In genomic region chr3:153643822-153644519, GRCm38 (mm10) we compare ENCODE assay signal across 14 mouse cellular contexts.
DNase-seq lines count a peak whose midpoint lies in the region; ATAC-seq and TF ChIP-seq lines count a peak whose summit lies in the region.
"Had no signal": no experiment of that assay in that cellular context is flagged by ENCODE, and none has a peak within 500 bp of the region (broad histone marks: within the 10 kb centered on the region; RNA-seq: fewer than 3 reads in every experiment).

No protein-coding gene starts in this region.

- H3K4me1 ChIP-seq in liver, embryonic 16.5 days (ENCODE audit: control insufficient read depth, low read depth, low read length) = peaks cover 5% of the 10 kb centered on the region
- H3K4me1 ChIP-seq in liver, embryonic 12.5 days = peaks cover 13% of the 10 kb centered on the region
- 0 out of 2 replicates have a peak, but pooled peaks cover 8% of the 10 kb centered on the region for H3K4me1 ChIP-seq in hindbrain, postnatal 0 days (ENCODE audit: insufficient read depth, low read length)
- H3K4me1 ChIP-seq in neural tube, embryonic 15.5 days = peaks cover 20% of the 10 kb centered on the region

- no peaks in the 10 kb centered on the region for H3K27me3 ChIP-seq in liver, embryonic 16.5 days (ENCODE audit: control insufficient read depth, insufficient read depth, low read depth, low read length)
- no peaks in the 10 kb centered on the region for H3K27me3 ChIP-seq in liver, embryonic 12.5 days (replicated peaks)
- no peaks in the 10 kb centered on the region for H3K27me3 ChIP-seq in hindbrain, postnatal 0 days (ENCODE audit: insufficient read depth, low read length)
- no peaks in the 10 kb centered on the region for H3K27me3 ChIP-seq in neural tube, embryonic 15.5 days (replicated peaks)

- 85% methylated on average over 20 of the region's 20 CpGs for WGBS in liver, embryonic 16.5 days (ENCODE audit: insufficient replicate concordance)
- 81% methylated on average over 20 of the region's 20 CpGs for WGBS in liver, embryonic 12.5 days (ENCODE audit: insufficient replicate concordance)
- 48% methylated on average over 20 of the region's 20 CpGs for WGBS in hindbrain, postnatal 0 days
- 72% methylated on average over 20 of the region's 20 CpGs for WGBS in neural tube, embryonic 15.5 days

- H3K4me3 ChIP-seq in liver, embryonic 16.5 days (ENCODE audit: low read depth, low read length) = no peak overlapping the region
- no peak overlapping the region for H3K4me3 ChIP-seq in liver, embryonic 12.5 days
- H3K4me3 ChIP-seq in hindbrain, postnatal 0 days (ENCODE audit: low read length) = no peak overlapping the region
- H3K4me3 ChIP-seq in neural tube, embryonic 15.5 days (replicated peaks) = no peak overlapping the region

- ATAC-seq in liver, embryonic 16.5 days (ENCODE audit: low read depth) = peak; percentile 59
- ATAC-seq in liver, embryonic 12.5 days = no peak
- ATAC-seq in hindbrain, postnatal 0 days = peak; percentile 44
- ATAC-seq in neural tube, embryonic 15.5 days (ENCODE audit: low FRiP score) = no peak
- ATAC-seq: CD4-positive, CD25-positive, alpha-beta regulatory T cell, adult 4 months had no signal

- H3K27ac ChIP-seq in liver, embryonic 16.5 days (ENCODE audit: low read length) = no peak overlapping the region
- no peak overlapping the region for H3K27ac ChIP-seq in liver, embryonic 12.5 days
- H3K27ac ChIP-seq in hindbrain, postnatal 0 days = no peak overlapping the region
- H3K27ac ChIP-seq in neural tube, embryonic 15.5 days (replicated peaks) = peak overlapping the region; percentile 37; the same call in 1 of the 2 replicates

- no peaks in the 10 kb centered on the region for H3K36me3 ChIP-seq in liver, embryonic 16.5 days (ENCODE audit: control insufficient read depth, insufficient read depth)
- H3K36me3 ChIP-seq in liver, embryonic 12.5 days = peaks cover 6% of the 10 kb centered on the region
- H3K36me3 ChIP-seq in hindbrain, postnatal 0 days (ENCODE audit: insufficient read depth, low read length) = no peaks in the 10 kb centered on the region
- no peaks in the 10 kb centered on the region for H3K36me3 ChIP-seq in neural tube, embryonic 15.5 days

- H3K9me3 ChIP-seq in liver, embryonic 16.5 days (replicated peaks; ENCODE audit: control insufficient read depth, low read length) = no peaks in the 10 kb centered on the region
- H3K9me3 ChIP-seq in liver, embryonic 12.5 days (replicated peaks) = no peaks in the 10 kb centered on the region
- no peaks in the 10 kb centered on the region for H3K9me3 ChIP-seq in hindbrain, postnatal 0 days (ENCODE audit: low read length)
- H3K9me3 ChIP-seq in neural tube, embryonic 15.5 days (replicated peaks) = no peaks in the 10 kb centered on the region

- no peak for TF ChIP-seq CTCF in hindbrain, postnatal 0 days (IDR thresholded peaks at IDR 0.05; ENCODE audit: low read depth)

- H3K4me2 ChIP-seq in liver, embryonic 16.5 days (ENCODE audit: low read depth, low read length) = no peak overlapping the region
- H3K4me2 ChIP-seq in liver, embryonic 12.5 days = no peak overlapping the region
- no peak overlapping the region for H3K4me2 ChIP-seq in hindbrain, postnatal 0 days (ENCODE audit: low read depth, low read length)
- H3K4me2 ChIP-seq in neural tube, embryonic 15.5 days = no peak overlapping the region
- H3K4me2 ChIP-seq: heart, embryonic 11.5 days had no signal

- DNase-seq in hindbrain, postnatal 0 days (ENCODE audit: low spot score) = no peak
- DNase-seq in kidney, postnatal 25 days = peak; percentile 66 to 82
- DNase-seq in right cerebral cortex, postnatal 10 days (ENCODE audit: low spot score in 2 of 2) = no peak
- DNase-seq in gastrocnemius, adult 18-20 months (ENCODE audit: low spot score) = no peak
- DNase-seq in cerebellum, adult 11-12 months = no peak
- DNase-seq: adrenal gland, postnatal 36 days; cerebellum, postnatal 10 days; lung, postnatal 14 days; thymus, postnatal 4 days had no signal

- H3K9ac ChIP-seq in liver, embryonic 16.5 days (ENCODE audit: low read depth, low read length) = no peak overlapping the region
- no peak overlapping the region for H3K9ac ChIP-seq in liver, embryonic 12.5 days
- H3K9ac ChIP-seq in hindbrain, postnatal 0 days (replicated peaks; ENCODE audit: low read length) = no peak overlapping the region
- H3K9ac ChIP-seq in neural tube, embryonic 15.5 days (replicated peaks) = no peak overlapping the region

Comparison
In these comparisons a context has a peak if more than half of its experiments do, and no peak if none do; other contexts are left out.
1. ATAC-seq: peak in liver, embryonic 16.5 days (single experiment) and hindbrain, postnatal 0 days (single experiment); none in liver, embryonic 12.5 days (single experiment) and neural tube, embryonic 15.5 days (single experiment).
2. DNase-seq: peak in kidney, postnatal 25 days (2 of 2); none in hindbrain, postnatal 0 days (single experiment), right cerebral cortex, postnatal 10 days (0 of 2), gastrocnemius, adult 18-20 months (single experiment) and cerebellum, adult 11-12 months (single experiment).